26 mouse cellular contexts compared by ENCODE assay signal in genomic region chr7:68277897-68278270, GRCm38 (mm10). TPM values are rescaled to one million over a fixed set of nuclear protein-coding genes. Genes with fewer than 3 reads are reported as not detected.
A peak's percentile ranks its signal among the peaks of the same experiment; 100 is the strongest.
DNase-seq lines count a peak whose midpoint lies in the region; ATAC-seq and TF ChIP-seq lines count a peak whose summit lies in the region.
"Had no signal": no experiment of that assay in that cellular context is flagged by ENCODE, and none has a peak within 500 bp of the region (broad histone marks: within the 10 kb centered on the region; RNA-seq: fewer than 3 reads in every experiment).

No protein-coding gene starts in this region.

- H3K4me1 ChIP-seq in liver, postnatal 0 days (ENCODE audit: insufficient read depth), result peaks cover 11% of the 10 kb centered on the region
- peaks cover 9% of the 10 kb centered on the region for H3K4me1 ChIP-seq in liver, embryonic 12.5 days
- H3K4me1 ChIP-seq in embryonic facial prominence, embryonic 12.5 days, result peaks cover 30% of the 10 kb centered on the region
- H3K4me1 ChIP-seq in embryonic fibroblast, embryonic 13.5 days (ENCODE audit: control insufficient read depth, insufficient read depth, low read length), result peaks cover 12% of the 10 kb centered on the region
- H3K4me1 ChIP-seq in limb, embryonic 15.5 days, result peaks cover 39% of the 10 kb centered on the region

- H3K27me3 ChIP-seq in liver, postnatal 0 days (ENCODE audit: insufficient read depth, low read length), result no peaks in the 10 kb centered on the region
- peaks cover 10% of the 10 kb centered on the region for H3K27me3 ChIP-seq in liver, embryonic 12.5 days (replicated peaks)
- H3K27me3 ChIP-seq in embryonic facial prominence, embryonic 12.5 days, result no peaks in the 10 kb centered on the region
- no peaks in the 10 kb centered on the region for H3K27me3 ChIP-seq in limb, embryonic 15.5 days
- H3K27me3 ChIP-seq: Patski had no signal

- WGBS in liver, postnatal 0 days (ENCODE audit: insufficient replicate concordance), result 69% methylated on average over 4 of the region's 4 CpGs
- WGBS in liver, embryonic 12.5 days (ENCODE audit: insufficient replicate concordance), result 66% methylated on average over 4 of the region's 4 CpGs
- WGBS in embryonic facial prominence, embryonic 12.5 days, result 59% methylated on average over 4 of the region's 4 CpGs
- 50% methylated on average over 4 of the region's 4 CpGs for WGBS in limb, embryonic 15.5 days

- no peak overlapping the region for H3K27ac ChIP-seq in liver, postnatal 0 days (ENCODE audit: low read depth)
- no peak overlapping the region for H3K27ac ChIP-seq in liver, embryonic 12.5 days
- peak overlapping the region; percentile 47; the same call in 1 of the 2 replicates for H3K27ac ChIP-seq in embryonic facial prominence, embryonic 12.5 days
- 0 out of 2 replicates have a peak overlapping the region, but pooled peaks have one; percentile 50 for H3K27ac ChIP-seq in embryonic fibroblast, embryonic 13.5 days (ENCODE audit: insufficient read depth, low read length)
- H3K27ac ChIP-seq in limb, embryonic 15.5 days, result peak overlapping the region; percentile 78
- H3K27ac ChIP-seq: forebrain, embryonic 13.5 days; hindbrain, embryonic 15.5 days; liver, embryonic 15.5 days; neural tube, embryonic 15.5 days had no signal

- DNase-seq in liver, postnatal 0 days, result no peak
- no peak for DNase-seq in gastrocnemius, postnatal 25 days
- DNase-seq: adrenal gland, adult 8-10 months; cerebellum, adult 9-11 months; heart, postnatal 4 days; kidney, adult 11 months; layer of hippocampus, postnatal 36 days; midbrain, embryonic 14.5 days; right cerebral cortex, postnatal 14 days; spleen, adult 18-20 months had no signal

- no peak for TF ChIP-seq CTCF in liver, postnatal 0 days (IDR thresholded peaks at IDR 0.05; ENCODE audit: low read depth)
- no peak for TF ChIP-seq CTCF in embryonic fibroblast, embryonic 13.5 days (IDR thresholded peaks at IDR 0.05; ENCODE audit: borderline replicate concordance, insufficient read depth, low read length)

- no peak overlapping the region for H3K9ac ChIP-seq in liver, postnatal 0 days (replicated peaks)
- H3K9ac ChIP-seq in liver, embryonic 12.5 days, result no peak overlapping the region
- H3K9ac ChIP-seq in embryonic facial prominence, embryonic 12.5 days, result no peak overlapping the region
- no peak overlapping the region for H3K9ac ChIP-seq in limb, embryonic 15.5 days
- H3K9ac ChIP-seq: forebrain, embryonic 13.5 days; hindbrain, embryonic 15.5 days; liver, embryonic 15.5 days; neural tube, embryonic 15.5 days had no signal

- TF ChIP-seq EP300 in liver, postnatal 0 days (IDR thresholded peaks at IDR 0.05; ENCODE audit: low read depth), result no peak

- H3K9me3 ChIP-seq in liver, postnatal 0 days (ENCODE audit: low read length), result no peaks in the 10 kb centered on the region
- no peaks in the 10 kb centered on the region for H3K9me3 ChIP-seq in liver, embryonic 12.5 days (replicated peaks)
- H3K9me3 ChIP-seq in embryonic facial prominence, embryonic 12.5 days, result no peaks in the 10 kb centered on the region
- no peaks in the 10 kb centered on the region for H3K9me3 ChIP-seq in limb, embryonic 15.5 days
- H3K9me3 ChIP-seq: forebrain, embryonic 13.5 days; hindbrain, embryonic 15.5 days; liver, embryonic 15.5 days; neural tube, embryonic 15.5 days had no signal

- H3K36me3 ChIP-seq in liver, postnatal 0 days (replicated peaks; ENCODE audit: insufficient read depth, low read length), result no peaks in the 10 kb centered on the region
- H3K36me3 ChIP-seq in liver, embryonic 12.5 days, result no peaks in the 10 kb centered on the region
- H3K36me3 ChIP-seq in embryonic facial prominence, embryonic 12.5 days, result no peaks in the 10 kb centered on the region
- no peaks in the 10 kb centered on the region for H3K36me3 ChIP-seq in limb, embryonic 15.5 days
- H3K36me3 ChIP-seq: hindbrain, embryonic 15.5 days; liver, embryonic 15.5 days; neural tube, embryonic 15.5 days had no signal

- no peak for TF ChIP-seq POLR2A in embryonic fibroblast, embryonic 13.5 days (IDR thresholded peaks at IDR 0.05; ENCODE audit: low read depth, low read length)

- no peak for ATAC-seq in liver, postnatal 0 days
- ATAC-seq in liver, embryonic 12.5 days, result no peak
- ATAC-seq in embryonic facial prominence, embryonic 12.5 days (ENCODE audit: insufficient number of reproducible peaks, insufficient read depth, low FRiP score, low TSS enrichment), result no peak
- ATAC-seq in limb, embryonic 15.5 days (ENCODE audit: insufficient number of reproducible peaks, low FRiP score, low TSS enrichment, low read depth), result no peak
- no peak for ATAC-seq in CD4-positive, CD25-positive, alpha-beta regulatory T cell, adult 4 months
- ATAC-seq: forebrain, embryonic 13.5 days; lung, postnatal 0 days had no signal

- H3K4me3 ChIP-seq in liver, postnatal 0 days (ENCODE audit: low read depth, low read length), result no peak overlapping the region
- no peak overlapping the region for H3K4me3 ChIP-seq in liver, embryonic 12.5 days
- no peak overlapping the region for H3K4me3 ChIP-seq in embryonic facial prominence, embryonic 12.5 days
- H3K4me3 ChIP-seq in embryonic fibroblast, embryonic 13.5 days (ENCODE audit: insufficient read depth, low read length), result no peak overlapping the region
- no peak overlapping the region for H3K4me3 ChIP-seq in limb, embryonic 15.5 days
- H3K4me3 ChIP-seq: forebrain, embryonic 13.5 days; hindbrain, embryonic 15.5 days; liver, embryonic 15.5 days; neural tube, embryonic 15.5 days had no signal

- peak overlapping the region; percentile 77; the same call in 1 of the 2 replicates for H3K4me2 ChIP-seq in liver, postnatal 0 days (ENCODE audit: low read depth, low read length)
- no peak overlapping the region for H3K4me2 ChIP-seq in liver, embryonic 12.5 days
- H3K4me2 ChIP-seq in embryonic facial prominence, embryonic 12.5 days (replicated peaks), result no peak overlapping the region
- no peak overlapping the region for H3K4me2 ChIP-seq in limb, embryonic 15.5 days
- H3K4me2 ChIP-seq: forebrain, embryonic 13.5 days; heart, embryonic 11.5 days; hindbrain, embryonic 15.5 days; liver, embryonic 15.5 days; neural tube, embryonic 15.5 days had no signal

RNA-seq across cellular contexts. Expression of gene Fam169b, which starts 4.2 kb away (rescaled TPM):
- polyA plus RNA-seq in liver, postnatal 0 days (2015; fragmentation: Nextera tagmentation; extraction: Ambion mirVana), result 4.5 and 4.7 TPM in 2 replicates
- polyA plus RNA-seq in liver, embryonic 12.5 days (2016; fragmentation: Nextera tagmentation; extraction: Ambion mirVana), result 0.12 and 0.24 TPM in 2 replicates
- polyA plus RNA-seq in embryonic facial prominence, embryonic 12.5 days (2016; fragmentation: Nextera tagmentation; extraction: Ambion mirVana), result 1.4 and 2.3 TPM in 2 replicates
- 1.1 and 1.7 TPM in 2 replicates for polyA plus RNA-seq in embryonic fibroblast, embryonic 13.5 days (2011; ENCODE audit: insufficient read length, low read depth, missing spikeins)
- polyA plus RNA-seq in limb, embryonic 15.5 days (2015; fragmentation: Nextera tagmentation; extraction: Ambion mirVana), result 0.96 and 1.9 TPM in 2 replicates
- polyA plus RNA-seq in CD4-positive, CD25-positive, alpha-beta regulatory T cell, adult 4 months (2017; shearing (Covaris generic)), result 100 to 1,000 TPM; 124 to 148 TPM
- under 1 TPM in 1 of 2 experiments, not detected in 1; 0.18 TPM for total RNA-seq in gastrocnemius, postnatal 25 days (2021)
- polyA plus RNA-seq: forebrain, embryonic 13.5 days had no signal

RNA-seq across cellular contexts. Expression of gene Pgpep1l, which starts 13.9 kb away (rescaled TPM):
- not detected in 2 replicates for polyA plus RNA-seq in liver, postnatal 0 days (2015; fragmentation: Nextera tagmentation; extraction: Ambion mirVana)
- polyA plus RNA-seq in liver, embryonic 12.5 days (2016; fragmentation: Nextera tagmentation; extraction: Ambion mirVana), result not detected in 2 replicates
- polyA plus RNA-seq in embryonic facial prominence, embryonic 12.5 days (2016; fragmentation: Nextera tagmentation; extraction: Ambion mirVana), result not detected in 2 replicates
- 1.8 and 2.2 TPM in 2 replicates for polyA plus RNA-seq in embryonic fibroblast, embryonic 13.5 days (2011; ENCODE audit: insufficient read length, low read depth, missing spikeins)
- polyA plus RNA-seq in limb, embryonic 15.5 days (2015; fragmentation: Nextera tagmentation; extraction: Ambion mirVana), result 0.23 TPM in 1 of 2 replicates, not detected in the other
- polyA plus RNA-seq in CD4-positive, CD25-positive, alpha-beta regulatory T cell, adult 4 months (2017; shearing (Covaris generic)), result 1 to 10 TPM; 6.2 to 6.6 TPM
- total RNA-seq in gastrocnemius, postnatal 25 days (2021), result 1 to 10 TPM; 4.4 to 5.0 TPM
- total RNA-seq: granulocyte monocyte progenitor cell, adult 5-6 weeks; heart, postnatal 4 days; megakaryocyte progenitor cell, adult 5-6 weeks had no signal
- polyA plus RNA-seq: forebrain, embryonic 13.5 days; heart, embryonic 11.5 days; hindbrain, embryonic 15.5 days; kidney, embryonic 16.5 days; liver, embryonic 15.5 days; lung, postnatal 0 days; midbrain, embryonic 14.5 days; neural tube, embryonic 15.5 days; Patski; stomach, embryonic 16.5 days had no signal

Comparison
In these comparisons a context has a peak if more than half of its experiments do, and no peak if none do; other contexts are left out.
1. H3K27ac ChIP-seq: peak in embryonic facial prominence, embryonic 12.5 days (single experiment), embryonic fibroblast, embryonic 13.5 days (single experiment) and limb, embryonic 15.5 days (single experiment); none in liver, postnatal 0 days (single experiment) and liver, embryonic 12.5 days (single experiment).
2. RNA of gene Fam169b, which starts 4.2 kb away (polyA plus RNA-seq): 124 to 148 TPM in CD4-positive, CD25-positive, alpha-beta regulatory T cell, adult 4 months; 4.5 to 4.7 TPM in liver, postnatal 0 days, 1.4 to 2.3 TPM in embryonic facial prominence, embryonic 12.5 days, 1.1 to 1.7 TPM in embryonic fibroblast, embryonic 13.5 days, 0.96 to 1.9 TPM in limb, embryonic 15.5 days and 0.12 to 0.24 TPM in liver, embryonic 12.5 days; every median in the first group is over 10 times any median in the second.